Mouse (Mus musculus) left cerebral cortex, adult 11 months (tissue): ENCODE data around the gene Gm38394.

Experiments used
- DNase-seq: peaks from one replicate; pipeline ENCODE4 v3.0.0; 2022; ENCODE audit warnings: low spot score

Gene Gm38394

GRCm38 (mm10) chr1:133585995-133586537, 75.1 kb downstream of the Gm38394 start:
- DNase-seq = no peak

- DNase-seq = no peak
Measured at GRCm38 (mm10) chr1:133571293-133571692, 89.8 kb downstream of the Gm38394 start.
